Mouse (Mus musculus) bone marrow macrophage, adult 2 months (primary cell): ENCODE measurements around the gene Tnip3.

Source experiments
- CTCF ChIP-seq: IDR thresholded peaks from 2 replicates; pipeline ENCODE4 v1.5.1; 2012; ENCODE audit warnings: low read depth, mild to moderate bottlenecking, low read length, moderate library complexity
- POLR2A ChIP-seq: IDR thresholded peaks from 2 replicates; pipeline ENCODE4 v1.6.1; 2012; ENCODE audit warnings: mild to moderate bottlenecking, low read depth, low read length, borderline replicate concordance

DNA sequence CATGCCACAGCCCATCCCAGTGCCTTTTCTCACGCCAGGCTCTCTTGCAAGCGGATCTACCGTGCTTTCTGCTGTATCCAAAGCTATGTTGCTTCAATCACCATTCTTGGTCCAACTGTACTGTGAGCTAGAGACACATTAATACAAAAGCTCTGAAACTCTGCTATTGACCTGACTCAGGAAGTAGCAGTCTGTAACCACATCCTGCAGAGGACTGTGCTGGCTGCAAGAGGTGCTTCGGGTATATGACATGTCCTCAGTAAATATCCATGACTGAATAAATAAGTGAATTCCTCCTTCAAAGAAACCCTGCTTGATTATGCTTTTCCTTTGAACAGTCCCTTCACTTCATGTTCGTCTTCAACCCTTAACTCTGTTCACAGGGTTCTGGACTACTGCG is 122.6 kb downstream of the Tnip3 start:
- TF ChIP-seq CTCF (no peak), POLR2A (no peak)
